Mouse (Mus musculus): Measurements from ENCODE around the gene F2rl3.

Gene F2rl3

GRCm38 (mm10) chr8:72761322-72762051 is at the start of gene F2rl3:
Gene F2rl3, plus strand, starts transcription at chr8:72761880.
- DNase-seq (ENCODE audit: low spot score in 2 of 2) = peak; percentile 1 to 3

- DNase-seq (ENCODE audit: low spot score in 2 of 2) = no peak
Observed at GRCm38 (mm10) chr8:72712569-72712968, 49.1 kb upstream of the F2rl3 start.

GRCm38 (mm10) chr8:72716594-72716993 is 45.1 kb upstream of the F2rl3 start:
- no peak for DNase-seq (ENCODE audit: low spot score in 2 of 2)

GRCm38 (mm10) chr8:72720541-72720940 is 41.1 kb upstream of the F2rl3 start:
- DNase-seq (ENCODE audit: low spot score in 2 of 2) = no peak

- peak; percentile 82 to 87 for DNase-seq (ENCODE audit: low spot score in 2 of 2)
Observed at GRCm38 (mm10) chr8:72722769-72723650, 38.7 kb upstream of the F2rl3 start, which contains the start of gene Sin3b. Gene Sin3b, plus strand, starts transcription at chr8:72723285.

GRCm38 (mm10) chr8:72723651-72724001 is 38.1 kb upstream of the F2rl3 start:
- DNase-seq (ENCODE audit: low spot score in 2 of 2) = peak in 1 of 2 experiments; percentile 7

DNA sequence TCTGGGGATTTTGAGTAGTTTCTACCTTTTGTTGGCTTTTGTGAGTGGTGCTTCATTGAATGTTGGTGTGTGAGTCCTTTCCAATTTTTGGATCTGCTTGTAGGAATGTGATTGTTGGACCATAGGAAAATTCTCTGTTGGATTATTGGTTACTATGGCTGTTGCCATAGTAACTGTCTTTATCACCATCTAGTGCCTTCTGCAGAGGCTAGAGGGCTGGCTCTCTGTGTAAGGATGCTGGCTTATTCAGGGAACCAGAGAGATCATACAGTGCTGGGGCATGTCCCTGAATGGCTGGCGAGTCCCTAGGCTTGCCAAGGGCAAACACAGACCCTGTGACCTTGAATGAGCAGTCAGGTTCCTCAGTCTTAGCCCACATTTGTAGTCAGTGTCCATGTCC is 33.0 kb upstream of the F2rl3 start:
- DNase-seq (ENCODE audit: low spot score in 2 of 2) = no peak

DNA sequence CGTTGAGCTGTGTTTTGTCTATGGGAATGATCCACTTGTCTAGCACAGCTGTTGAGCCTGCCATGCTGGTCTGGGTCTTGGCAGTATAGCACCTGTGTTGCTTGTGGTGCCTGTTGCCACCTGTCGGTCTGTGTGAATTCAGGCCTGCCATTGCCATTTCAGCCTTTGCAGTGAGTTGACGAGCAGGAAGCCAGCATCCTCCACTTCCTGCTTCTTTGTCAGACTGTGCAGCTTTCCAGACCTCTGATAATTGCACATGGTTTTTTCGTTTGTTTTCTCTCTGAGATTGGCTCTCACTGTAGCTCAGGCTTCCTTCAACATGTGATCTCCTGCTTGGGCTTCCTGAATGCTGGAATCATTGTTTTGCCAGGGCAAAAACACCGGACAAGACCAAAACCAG is 26.7 kb upstream of the F2rl3 start:
- DNase-seq (ENCODE audit: low spot score in 2 of 2) = no peak

- no peak for DNase-seq (ENCODE audit: low spot score in 2 of 2)
Observed at GRCm38 (mm10) chr8:72736868-72737267, 24.8 kb upstream of the F2rl3 start.

GRCm38 (mm10) chr8:72746061-72746460 is 15.6 kb upstream of the F2rl3 start:
- DNase-seq (ENCODE audit: low spot score in 2 of 2) = peak; percentile 23 to 30

GRCm38 (mm10) chr8:72749846-72750245 is 11.8 kb upstream of the F2rl3 start:
- no peak for DNase-seq (ENCODE audit: low spot score in 2 of 2)

GRCm38 (mm10) chr8:72750266-72750665 is 11.4 kb upstream of the F2rl3 start:
- DNase-seq (ENCODE audit: low spot score in 2 of 2) = no peak

- DNase-seq (ENCODE audit: low spot score in 2 of 2) = no peak
Observed at GRCm38 (mm10) chr8:72751126-72751525, 10.6 kb upstream of the F2rl3 start.

- DNase-seq (ENCODE audit: low spot score in 2 of 2) = no peak
Observed at GRCm38 (mm10) chr8:72752289-72752688, 9.4 kb upstream of the F2rl3 start.

DNA sequence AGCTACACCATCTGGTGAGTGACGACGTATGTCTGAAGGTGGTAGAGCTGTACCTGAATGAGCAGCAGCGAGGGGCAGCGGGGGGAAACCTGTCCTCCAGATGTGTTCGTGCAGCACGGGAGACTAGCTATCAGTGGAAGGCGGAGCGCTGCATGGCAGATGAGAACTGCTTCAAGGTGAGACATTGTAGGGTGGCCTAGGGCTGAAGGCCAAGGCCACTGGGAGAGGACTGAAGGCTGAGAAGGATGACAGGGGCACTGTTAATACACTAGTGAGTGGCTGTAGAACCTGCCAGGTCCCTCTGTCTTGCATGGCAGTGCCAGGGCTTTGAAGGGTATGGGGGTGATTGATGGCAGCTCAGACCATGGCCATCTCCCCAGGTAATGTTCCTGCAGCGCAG is 8.5 kb upstream of the F2rl3 start:
- DNase-seq (ENCODE audit: low spot score in 2 of 2) = peak in 1 of 2 experiments; percentile 1

DNA sequence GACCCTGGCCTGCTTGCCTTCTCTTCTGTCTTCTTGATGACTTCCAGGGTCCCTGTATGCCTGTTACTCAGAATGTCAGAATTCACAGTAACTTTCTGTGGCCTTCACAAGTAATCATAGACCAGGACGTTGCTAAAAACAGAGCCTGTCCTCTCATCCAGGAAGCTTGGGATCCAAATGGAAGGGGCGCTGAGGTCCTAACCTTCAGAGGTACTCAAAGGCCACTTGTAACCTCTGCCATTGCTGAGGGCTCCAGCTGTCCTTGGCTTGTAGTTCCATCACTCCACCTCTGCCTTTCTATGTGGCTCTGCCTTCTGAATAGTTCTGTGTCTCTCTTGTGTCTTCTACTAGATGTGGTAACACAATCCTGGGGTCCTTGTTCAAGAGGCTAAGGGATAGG is 7.9 kb upstream of the F2rl3 start:
- DNase-seq (ENCODE audit: low spot score in 2 of 2) = peak in 1 of 2 experiments; percentile 1

- DNase-seq (ENCODE audit: low spot score in 2 of 2) = peak; percentile 0 to 2
Observed at GRCm38 (mm10) chr8:72756031-72756430, 5.6 kb upstream of the F2rl3 start.

GRCm38 (mm10) chr8:72756771-72757390 is 4.8 kb upstream of the F2rl3 start:
- DNase-seq (ENCODE audit: low spot score in 2 of 2) = peak; percentile 1 to 3

- DNase-seq (ENCODE audit: low spot score in 2 of 2) = peak in 1 of 2 experiments; percentile 1
Observed at GRCm38 (mm10) chr8:72757426-72758195, 4.1 kb upstream of the F2rl3 start.

DNA sequence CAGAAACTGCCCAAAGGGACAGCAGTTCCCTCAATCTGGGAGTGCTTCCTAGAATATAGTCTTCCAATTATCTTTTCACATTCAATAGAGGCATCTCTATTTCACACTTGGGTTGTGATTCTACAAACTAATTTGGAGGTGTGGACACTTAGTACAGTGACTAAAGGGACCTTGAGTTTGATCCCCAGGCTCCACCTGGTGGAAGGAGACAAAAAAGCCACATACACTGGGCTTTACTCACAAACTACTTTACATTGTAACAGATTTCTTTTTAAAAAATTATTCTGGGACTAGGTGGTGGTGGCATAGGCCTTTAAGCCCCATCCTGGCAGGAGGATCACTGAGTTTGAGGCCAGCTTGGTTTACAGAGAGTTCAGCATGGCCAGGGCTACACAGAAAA is 3.4 kb upstream of the F2rl3 start:
- DNase-seq (ENCODE audit: low spot score in 2 of 2) = no peak

DNA sequence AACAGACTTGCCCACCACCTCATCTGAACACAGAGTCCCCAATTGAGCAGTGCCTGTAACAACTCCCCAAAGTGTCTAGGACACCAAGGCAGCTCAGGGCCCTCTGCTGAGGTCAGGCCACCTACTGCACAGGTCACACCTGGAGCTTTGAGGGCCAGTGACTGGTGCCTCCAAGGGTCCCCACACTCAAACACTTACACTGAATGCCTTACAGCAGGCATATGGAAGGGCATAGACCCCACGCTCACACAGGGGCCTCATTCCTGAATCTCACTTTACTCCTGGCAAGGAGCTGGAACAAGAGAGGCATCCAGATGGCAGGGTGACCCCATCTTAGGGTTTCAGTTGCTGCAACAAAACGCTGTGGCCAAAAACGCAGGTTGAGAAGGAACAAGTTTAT is 1.5 kb upstream of the F2rl3 start:
- peak in 1 of 2 experiments; percentile 3 for DNase-seq (ENCODE audit: low spot score in 2 of 2)

DNA sequence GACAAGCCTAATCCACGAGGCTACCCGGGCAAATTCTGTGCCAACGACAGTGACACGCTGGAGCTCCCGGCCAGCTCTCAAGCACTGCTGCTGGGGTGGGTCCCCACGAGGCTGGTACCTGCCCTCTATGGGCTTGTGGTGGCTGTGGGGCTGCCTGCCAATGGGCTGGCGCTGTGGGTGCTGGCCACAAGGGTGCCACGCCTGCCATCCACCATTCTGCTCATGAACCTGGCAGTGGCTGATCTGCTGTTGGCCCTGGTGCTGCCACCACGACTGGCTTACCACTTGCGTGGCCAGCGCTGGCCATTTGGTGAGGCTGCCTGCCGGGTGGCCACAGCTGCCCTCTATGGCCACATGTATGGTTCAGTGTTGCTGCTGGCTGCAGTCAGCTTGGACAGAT is 626 bp downstream of the F2rl3 start:
- no peak for DNase-seq (ENCODE audit: low spot score in 2 of 2)
